Mouse (Mus musculus) heart, postnatal 14 days (tissue): ENCODE measurements around the gene Tymp. TPM values are rescaled to one million over a fixed set of nuclear protein-coding genes. Genes with fewer than 3 reads are reported as not detected.

ENCODE experiments used
- DNase-seq, 2 experiments: peaks; one replicate each; pipeline ENCODE4 v3.0.0; 2021 to 2022
- intact Hi-C: fragments of 180-260 bp; cut with DNase I; formaldehyde crosslinking; loops from one replicate; pipeline ENCODE4 v1.15.1; 2025
- total RNA-seq, 2 experiments: library from RNA; stranded (reverse); gene quantifications; 2 replicates each; pipeline ENCODE4 v1.2.3; 2021

Gene Tymp
- total RNA-seq, 2 experiments from 2014 or later, result 0.20 to 0.74 TPM

DNA sequence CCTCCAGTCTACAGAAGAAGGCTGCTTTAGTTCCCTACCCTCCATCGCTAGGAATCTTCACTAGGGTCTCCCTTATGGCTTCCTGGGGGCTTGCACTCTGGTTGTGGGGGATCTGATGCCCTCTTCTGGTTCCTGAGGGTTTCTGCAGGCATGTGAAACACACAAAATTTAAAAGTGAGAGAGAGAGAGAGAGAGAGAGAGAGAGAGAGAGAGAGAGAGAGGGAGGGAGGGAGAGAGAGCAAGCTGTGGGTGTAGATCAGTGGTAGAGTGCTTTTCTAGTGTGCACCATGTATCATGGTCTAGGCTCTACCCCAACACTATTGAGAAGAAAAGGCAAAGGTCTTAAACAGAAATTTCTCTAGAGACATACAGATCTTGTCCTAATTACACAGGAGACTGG lies 35.2 kb downstream of the Tymp start:
- intact Hi-C loops, result no loop called here
- no peak for DNase-seq

DNA sequence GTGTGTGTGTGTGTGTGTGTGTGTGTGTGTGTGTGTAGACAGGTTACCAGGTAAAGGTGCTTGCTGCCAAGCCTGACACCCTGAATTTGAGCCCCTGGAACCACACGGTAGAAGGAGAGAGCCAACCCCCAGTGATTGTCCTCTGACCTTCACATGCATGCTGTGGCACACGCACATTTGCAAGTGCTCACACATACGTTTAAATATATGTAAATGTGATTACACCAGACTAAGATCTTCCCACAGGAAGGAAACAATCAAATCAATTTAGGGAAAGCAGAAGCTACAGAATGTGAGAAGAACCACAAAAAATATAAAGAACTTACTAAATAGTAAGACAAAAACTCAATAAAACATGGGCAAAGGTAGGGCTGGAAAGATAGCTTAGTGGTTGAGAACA lies 36.7 kb downstream of the Tymp start:
- no peak for DNase-seq
- intact Hi-C loops, result no loop called here

DNA sequence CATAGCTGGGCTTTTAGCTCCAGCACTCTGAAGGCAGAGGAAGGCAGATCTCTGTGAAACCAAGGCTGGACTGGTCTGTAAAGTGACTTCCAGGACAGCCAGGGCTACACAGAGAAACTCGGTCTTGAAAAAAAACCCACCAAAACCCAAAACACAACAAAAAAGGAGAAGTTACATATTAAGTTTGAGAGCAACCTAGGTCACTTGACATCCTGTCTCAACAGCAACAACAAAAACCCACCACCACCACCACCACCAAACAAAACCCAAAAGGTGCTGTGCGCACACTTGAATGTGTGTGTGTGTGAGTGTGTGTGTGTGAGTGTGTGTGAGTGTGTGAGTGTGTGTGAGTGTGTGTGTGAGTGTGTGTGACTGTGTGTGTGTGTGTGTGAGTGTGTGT lies 37.1 kb downstream of the Tymp start:
- intact Hi-C loops, result no loop called here
- no peak for DNase-seq

DNA sequence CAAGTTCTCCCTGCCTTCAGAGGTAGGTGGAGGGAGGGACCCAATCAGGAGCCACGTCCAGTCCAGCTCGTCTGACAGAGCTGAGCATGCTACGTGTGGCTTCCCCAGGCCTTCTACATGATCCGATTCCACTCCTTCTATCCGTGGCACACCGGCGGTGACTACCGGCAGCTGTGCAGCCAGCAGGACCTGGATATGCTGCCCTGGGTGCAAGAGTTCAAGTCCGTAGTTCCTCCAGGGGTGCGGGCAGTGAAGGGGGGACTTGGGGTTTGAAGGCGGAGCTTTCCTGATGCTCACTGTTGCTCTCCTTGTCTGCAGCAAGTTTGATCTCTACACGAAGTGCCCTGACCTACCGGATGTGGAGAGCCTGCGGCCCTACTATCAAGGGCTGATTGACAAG lies 40.4 kb downstream of the Tymp start:
- intact Hi-C loops, result no loop called here
- DNase-seq, result no peak

DNA sequence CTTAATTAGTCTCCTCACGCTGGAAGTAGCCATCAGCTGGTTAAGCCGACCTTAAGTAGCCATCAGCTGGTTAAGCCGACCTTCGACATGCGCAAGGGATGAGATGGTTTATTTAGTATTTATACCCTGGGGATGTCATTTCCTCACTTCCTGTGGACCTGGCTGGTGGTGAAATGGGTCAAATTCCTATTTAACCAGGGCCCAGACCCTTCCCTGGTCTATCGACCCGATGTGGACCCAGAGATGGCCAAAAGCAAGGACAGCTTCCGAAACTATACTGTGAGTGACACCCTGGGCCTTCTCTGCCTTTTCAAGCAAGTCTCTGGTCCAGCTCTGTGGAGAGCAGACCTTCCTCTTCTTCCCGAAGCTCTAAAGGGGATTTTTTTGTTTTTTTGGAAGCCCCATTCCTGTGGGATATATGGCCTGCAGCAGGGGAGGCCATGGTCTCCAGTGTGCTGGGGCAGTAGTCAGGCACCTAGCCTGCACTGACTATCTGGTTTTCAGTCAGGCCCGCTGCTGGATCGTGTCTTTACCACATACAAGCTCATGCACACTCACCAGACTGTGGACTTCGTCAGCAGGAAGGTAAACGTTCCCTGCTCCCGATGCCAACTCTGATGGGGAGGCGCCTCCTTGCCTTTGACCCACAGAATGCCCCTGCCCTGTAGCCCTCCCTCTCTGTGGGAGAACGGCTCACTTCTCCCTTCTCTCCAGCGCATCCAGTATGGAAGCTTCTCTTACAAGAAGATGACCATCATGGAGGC lies 41.9 kb downstream of the Tymp start:
- intact Hi-C loops, result no loop called here
- DNase-seq, result no peak

DNA sequence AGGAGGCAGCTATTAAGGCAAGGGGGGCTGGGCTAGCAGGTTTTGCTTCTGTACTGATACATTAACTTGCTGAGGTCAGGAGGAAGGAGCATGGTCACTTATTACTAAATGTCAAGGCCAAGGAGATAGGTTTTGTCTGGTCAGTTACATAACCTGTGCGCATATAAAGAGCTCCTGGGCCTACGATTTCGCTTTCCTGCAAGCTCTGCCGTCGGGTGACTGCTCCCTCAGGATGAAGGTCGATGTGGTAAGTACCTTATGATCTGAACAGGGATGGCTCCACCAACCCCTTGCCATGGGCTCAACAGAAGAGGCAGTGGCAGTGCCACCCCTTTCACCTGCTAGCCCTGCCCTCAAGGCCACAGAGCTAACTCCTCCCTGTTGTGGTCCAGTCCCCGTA lies 42.6 kb downstream of the Tymp start, which contains the start of gene Miox:
Gene Miox, plus strand, starts transcription at position 128 of the 400 bp plus-strand sequence.
- intact Hi-C loops, result no loop called here

DNA sequence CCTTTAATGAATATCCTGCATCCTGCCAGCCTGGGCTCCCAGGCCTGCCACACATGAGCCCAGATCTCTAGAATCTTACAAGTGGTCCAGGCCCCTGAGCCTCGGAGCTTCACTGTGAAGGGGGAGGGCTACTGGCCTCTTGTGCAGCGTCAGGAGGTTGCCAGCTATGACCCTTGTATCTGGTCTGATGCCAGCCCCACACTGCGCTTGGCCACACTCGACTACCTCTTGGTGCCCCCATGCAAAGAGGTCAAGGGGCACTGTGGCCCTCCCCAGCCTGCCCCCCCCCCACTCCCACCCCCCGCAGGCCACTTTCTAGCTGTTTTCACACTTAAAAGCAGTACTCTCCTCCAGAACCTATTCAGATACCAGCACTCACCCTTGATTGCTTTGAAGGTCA lies 50.4 kb downstream of the Tymp start:
- no peak for DNase-seq
- intact Hi-C loops, result no loop called here

More for the DNA sequence above, 42.6 kb downstream of the Tymp start, which contains the start of gene Miox:
- DNase-seq, result no peak

DNA sequence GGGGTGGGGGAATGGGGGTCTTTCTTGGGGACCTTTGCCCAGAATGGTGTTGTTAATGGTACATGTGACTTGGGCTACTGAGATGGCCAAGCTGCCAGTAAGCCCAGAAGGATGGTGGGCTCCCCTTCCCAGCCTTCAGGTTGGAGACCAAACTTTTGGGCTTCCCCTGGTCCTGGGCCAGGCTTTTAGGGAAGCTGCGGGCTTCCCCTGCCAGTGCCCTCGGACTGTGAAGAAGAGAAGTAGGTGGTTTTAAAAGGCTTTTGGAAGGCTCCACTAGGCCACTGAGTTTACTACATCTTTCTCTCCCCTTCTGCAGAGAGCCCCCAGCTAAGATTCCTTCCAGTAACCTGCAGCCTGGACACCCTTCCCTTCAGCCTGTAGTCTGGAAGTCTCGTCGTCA lies 53.2 kb downstream of the Tymp start:
- intact Hi-C loops, result no loop called here
- DNase-seq, result no peak

DNA sequence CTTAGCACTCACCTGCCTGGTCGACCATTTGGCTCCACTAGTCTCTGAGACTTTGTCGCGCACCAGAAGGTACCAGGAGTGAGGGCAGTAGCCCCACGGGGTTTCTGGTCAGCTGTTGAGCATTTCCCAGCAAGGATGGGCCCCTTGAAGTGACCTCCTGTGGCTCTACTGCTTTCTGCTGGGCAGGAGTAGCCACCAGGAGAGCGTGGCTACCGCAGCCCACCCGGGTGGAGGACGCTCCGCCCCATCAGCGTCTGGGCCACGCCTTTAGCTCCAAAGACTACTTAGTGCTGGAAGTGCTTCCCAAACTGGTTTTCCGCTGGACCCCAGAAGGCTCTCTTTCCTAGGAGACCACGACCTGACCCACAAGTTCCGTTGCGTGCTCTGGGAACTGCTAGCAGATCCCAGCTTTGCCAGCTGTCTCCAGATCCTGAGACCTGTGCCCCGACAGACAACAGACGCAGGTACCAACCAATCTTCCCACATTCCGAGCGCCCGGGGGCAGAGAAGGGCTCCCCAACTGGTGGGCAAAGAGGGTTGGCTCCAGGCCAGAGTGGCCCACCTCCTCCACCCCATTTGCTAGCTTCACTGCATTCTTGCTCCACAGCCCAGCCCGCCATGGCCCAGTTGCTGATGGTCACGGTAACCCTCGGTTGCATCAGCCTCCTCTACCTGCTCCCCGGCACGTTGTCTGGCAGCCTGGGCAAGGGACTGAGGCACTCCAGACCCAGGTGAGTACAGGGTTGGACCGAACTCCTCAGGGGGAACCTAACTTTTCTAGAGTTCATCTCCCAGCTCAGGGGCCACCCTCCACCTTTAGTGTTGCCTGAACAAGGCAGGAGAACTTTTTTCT lies 53.9 kb downstream of the Tymp start, which contains the start of gene Adm2:
Gene Adm2, plus strand, starts transcription at position 51 of the 853 bp plus-strand sequence.
- intact Hi-C loops, result no loop called here
- DNase-seq, result no peak

Other genes with a start within 250 kb of the Tymp start
- 1 to 10 TPM; 7.2 to 8.4 TPM for gene Hdac10, start 248.3 kb downstream of the Tymp start, total RNA-seq
- gene Mapk12, start 236.3 kb downstream of the Tymp start, total RNA-seq, result 10 to 100 TPM; 16.8 to 18.7 TPM
- gene Mapk11, start 227.4 kb downstream of the Tymp start, total RNA-seq, result 1 to 10 TPM; 2.3 to 3.7 TPM
- 100 to 1,000 TPM in 1 of 2 experiments, 10 to 100 TPM in 1; 98.2 to 101 TPM for gene Plxnb2, start 196.3 kb downstream of the Tymp start, total RNA-seq
- 10 to 100 TPM in 1 of 2 experiments, 1 to 10 TPM in 1; 9.7 to 10.1 TPM for gene Dennd6b, start 180.5 kb downstream of the Tymp start, total RNA-seq
- 10 to 100 TPM; 57.8 to 61.2 TPM for gene Ppp6r2, start 165.5 kb downstream of the Tymp start, total RNA-seq
- 10 to 100 TPM; 70.7 to 74.7 TPM for gene Sbf1, start 61.7 kb downstream of the Tymp start, total RNA-seq
- not detected for gene Adm2, start 54.3 kb downstream of the Tymp start, total RNA-seq
- not detected for gene Miox, start 42.6 kb downstream of the Tymp start, total RNA-seq
- gene Lmf2, start 21.4 kb downstream of the Tymp start, total RNA-seq, result 10 to 100 TPM; 33.1 to 38.3 TPM
- gene Ncaph2, start 21.3 kb downstream of the Tymp start, total RNA-seq, result 10 to 100 TPM; 56.0 to 64.7 TPM
- gene Sco2, start 3.2 kb downstream of the Tymp start, total RNA-seq, result 10 to 100 TPM; 19.7 to 21.4 TPM
- 1 to 10 TPM in 1 of 2 experiments, under 1 TPM in 1; 0.76 to 1.6 TPM for gene Odf3b, start 2.2 kb upstream of the Tymp start, total RNA-seq
- not detected for gene Klhdc7b, start 7.9 kb upstream of the Tymp start, total RNA-seq
- gene Syce3, start 33.5 kb upstream of the Tymp start, total RNA-seq, result not detected
- gene Cpt1b, start 48.8 kb upstream of the Tymp start, total RNA-seq, result 100 to 1,000 TPM; 596 TPM
- 1 to 10 TPM; 1.6 to 2.9 TPM for gene C730034F03Rik, start 52.5 kb upstream of the Tymp start, total RNA-seq
- 10 to 100 TPM; 11.0 to 14.6 TPM for gene Gm44502, start 52.7 kb upstream of the Tymp start, total RNA-seq
- gene Chkb, start 52.9 kb upstream of the Tymp start, total RNA-seq, result 10 to 100 TPM; 50.9 to 59.9 TPM
- under 1 TPM; 0.05 to 0.31 TPM for gene Mapk8ip2, start 76.9 kb upstream of the Tymp start, total RNA-seq
- 10 to 100 TPM; 13.7 to 15.5 TPM for gene Arsa, start 100.4 kb upstream of the Tymp start, total RNA-seq
- 10 to 100 TPM; 78.7 to 83.9 TPM for gene Shank3, start 122.6 kb upstream of the Tymp start, total RNA-seq
- gene Acr, start 191.3 kb upstream of the Tymp start, total RNA-seq, result under 1 TPM; 0.15 to 0.53 TPM
- 1 to 10 TPM; 5.0 to 7.5 TPM for gene Rabl2, start 214.9 kb upstream of the Tymp start, total RNA-seq